ENCODE assay signal across 8 mouse cellular contexts in the genomic region with DNA sequence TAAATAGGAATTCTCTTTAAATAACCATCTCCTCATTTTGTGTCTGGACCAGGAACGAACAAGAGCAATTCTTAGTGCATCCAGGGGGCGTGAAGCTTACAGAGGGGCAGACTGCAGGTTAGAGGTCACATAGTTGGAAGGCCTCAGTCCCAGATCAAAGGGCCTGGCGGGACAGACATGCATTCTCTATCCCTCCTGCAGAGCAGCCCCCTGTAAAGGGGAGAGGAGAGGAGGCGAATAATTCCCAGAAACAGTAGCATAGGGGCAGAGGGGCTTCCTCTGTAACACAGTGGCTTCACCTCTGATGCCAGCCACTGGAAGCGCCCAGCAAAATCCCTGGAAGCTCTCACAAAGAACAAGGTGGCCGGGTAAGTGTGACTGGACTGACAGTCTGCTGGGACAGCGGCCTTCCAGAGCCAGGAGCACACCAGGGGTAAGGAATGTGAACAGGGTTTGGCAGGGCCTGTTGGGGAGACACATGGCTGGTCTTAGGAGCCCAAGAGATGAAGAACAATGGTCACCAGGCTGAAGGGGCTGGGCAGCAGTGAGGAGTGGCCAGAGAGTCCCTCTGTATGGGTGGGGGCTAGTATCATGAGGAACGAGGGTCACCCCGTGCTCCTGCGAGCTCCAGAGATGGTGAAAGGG. TPM values are rescaled to one million over a fixed set of nuclear protein-coding genes. Genes with fewer than 3 reads are reported as not detected.
DNase-seq lines count a peak whose midpoint lies in the region; ATAC-seq lines count a peak whose summit lies in the region.

No protein-coding gene starts in this region.

- peak; percentile 59 for DNase-seq in cerebellum, adult 11-12 months
- no peak for DNase-seq in cerebellum, postnatal 14 days
- DNase-seq in lung, postnatal 25 days (ENCODE audit: low spot score) = no peak
- DNase-seq in layer of hippocampus, adult 8-10 months (ENCODE audit: low spot score in 2 of 2) = no peak
- DNase-seq in left cerebral cortex, adult 11 months (ENCODE audit: low spot score) = no peak

- ATAC-seq in lung, embryonic 15.5 days (ENCODE audit: borderline replicate concordance, extremely low read depth, low FRiP score, low TSS enrichment) = no peak
- no peak for ATAC-seq in intestine, embryonic 15.5 days
- ATAC-seq in neural tube, embryonic 13.5 days (ENCODE audit: low read depth) = no peak

- H3K36me3 ChIP-seq in lung, embryonic 15.5 days = peaks cover 49% of the 10 kb centered on the region
- H3K36me3 ChIP-seq in intestine, embryonic 15.5 days = peaks cover 36% of the 10 kb centered on the region
- peaks cover 51% of the 10 kb centered on the region for H3K36me3 ChIP-seq in neural tube, embryonic 13.5 days

- 40% methylated on average over 10 of the region's 10 CpGs for WGBS in lung, embryonic 15.5 days
- 46% methylated on average over 10 of the region's 10 CpGs for WGBS in intestine, embryonic 15.5 days
- WGBS in neural tube, embryonic 13.5 days = 25% methylated on average over 10 of the region's 10 CpGs

- H3K4me2 ChIP-seq in lung, embryonic 15.5 days = no peak overlapping the region; the same call in 1 of the 2 replicates
- peak overlapping the region; percentile 60; the same call in 1 of the 2 replicates for H3K4me2 ChIP-seq in intestine, embryonic 15.5 days (replicated peaks)
- H3K4me2 ChIP-seq in neural tube, embryonic 13.5 days = peak overlapping the region; percentile 59

- H3K27ac ChIP-seq in lung, embryonic 15.5 days = peak overlapping the region; percentile 35; the same call in 1 of the 2 replicates
- H3K27ac ChIP-seq in intestine, embryonic 15.5 days = peak overlapping the region; percentile 48; the same call in 1 of the 2 replicates
- peak overlapping the region; percentile 46; the same call in 1 of the 2 replicates for H3K27ac ChIP-seq in neural tube, embryonic 13.5 days (replicated peaks)

- H3K4me1 ChIP-seq in lung, embryonic 15.5 days = peaks cover 17% of the 10 kb centered on the region
- H3K4me1 ChIP-seq in intestine, embryonic 15.5 days (replicated peaks) = peaks cover 24% of the 10 kb centered on the region
- peaks cover 23% of the 10 kb centered on the region for H3K4me1 ChIP-seq in neural tube, embryonic 13.5 days (replicated peaks)

- H3K27me3 ChIP-seq in lung, embryonic 15.5 days = no peaks in the 10 kb centered on the region
- H3K27me3 ChIP-seq in intestine, embryonic 15.5 days (replicated peaks) = no peaks in the 10 kb centered on the region
- no peaks in the 10 kb centered on the region for H3K27me3 ChIP-seq in neural tube, embryonic 13.5 days

- H3K9ac ChIP-seq in lung, embryonic 15.5 days = no peak overlapping the region
- H3K9ac ChIP-seq in intestine, embryonic 15.5 days = no peak overlapping the region
- peak overlapping the region; percentile 47; the same call in 1 of the 2 replicates for H3K9ac ChIP-seq in neural tube, embryonic 13.5 days

- no peaks in the 10 kb centered on the region for H3K9me3 ChIP-seq in lung, embryonic 15.5 days
- H3K9me3 ChIP-seq in intestine, embryonic 15.5 days = no peaks in the 10 kb centered on the region
- no peaks in the 10 kb centered on the region for H3K9me3 ChIP-seq in neural tube, embryonic 13.5 days

- no peak overlapping the region for H3K4me3 ChIP-seq in lung, embryonic 15.5 days
- no peak overlapping the region for H3K4me3 ChIP-seq in intestine, embryonic 15.5 days (replicated peaks)
- no peak overlapping the region for H3K4me3 ChIP-seq in neural tube, embryonic 13.5 days

RNA-seq across cellular contexts. Expression of a gene that starts 1.0 kb away (rescaled TPM):
- 4.1 and 6.4 TPM in 2 replicates for polyA plus RNA-seq in lung, embryonic 15.5 days (2015; fragmentation: Nextera tagmentation; extraction: Ambion mirVana)
- polyA plus RNA-seq in intestine, embryonic 15.5 days (2015; fragmentation: Nextera tagmentation; extraction: Ambion mirVana) = 4.2 and 5.2 TPM in 2 replicates
- polyA plus RNA-seq in neural tube, embryonic 13.5 days (2015; fragmentation: Nextera tagmentation; extraction: Ambion mirVana) = 0.70 and 1.3 TPM in 2 replicates
- 1 to 10 TPM; 1.5 to 3.6 (median 2.3) TPM for total RNA-seq in layer of hippocampus, adult 8-10 months (2022)

RNA-seq across cellular contexts. Expression of a gene that starts 8.0 kb away (rescaled TPM):
- 58.0 and 67.9 TPM in 2 replicates for polyA plus RNA-seq in lung, embryonic 15.5 days (2015; fragmentation: Nextera tagmentation; extraction: Ambion mirVana)
- 93.5 and 98.1 TPM in 2 replicates for polyA plus RNA-seq in intestine, embryonic 15.5 days (2015; fragmentation: Nextera tagmentation; extraction: Ambion mirVana)
- 136 and 153 TPM in 2 replicates for polyA plus RNA-seq in neural tube, embryonic 13.5 days (2015; fragmentation: Nextera tagmentation; extraction: Ambion mirVana)
- 100 to 1,000 TPM; 387 to 440 (median 429) TPM for total RNA-seq in layer of hippocampus, adult 8-10 months (2022)

RNA-seq across cellular contexts. Expression of a gene that starts 48.2 kb away (rescaled TPM):
- 24.9 and 25.9 TPM in 2 replicates for polyA plus RNA-seq in lung, embryonic 15.5 days (2015; fragmentation: Nextera tagmentation; extraction: Ambion mirVana)
- polyA plus RNA-seq in intestine, embryonic 15.5 days (2015; fragmentation: Nextera tagmentation; extraction: Ambion mirVana) = 18.0 and 20.9 TPM in 2 replicates
- 4.3 and 5.5 TPM in 2 replicates for polyA plus RNA-seq in neural tube, embryonic 13.5 days (2015; fragmentation: Nextera tagmentation; extraction: Ambion mirVana)
- total RNA-seq in layer of hippocampus, adult 8-10 months (2022) = 10 to 100 TPM in 1 of 4 experiments, 1 to 10 TPM in 3; 5.0 to 13.0 (median 8.2) TPM

RNA-seq across cellular contexts. Expression of a gene that starts 48.7 kb away (rescaled TPM):
- 37.0 and 37.7 TPM in 2 replicates for polyA plus RNA-seq in lung, embryonic 15.5 days (2015; fragmentation: Nextera tagmentation; extraction: Ambion mirVana)
- polyA plus RNA-seq in intestine, embryonic 15.5 days (2015; fragmentation: Nextera tagmentation; extraction: Ambion mirVana) = 25.7 and 27.4 TPM in 2 replicates
- 32.4 and 33.1 TPM in 2 replicates for polyA plus RNA-seq in neural tube, embryonic 13.5 days (2015; fragmentation: Nextera tagmentation; extraction: Ambion mirVana)
- total RNA-seq in layer of hippocampus, adult 8-10 months (2022) = 10 to 100 TPM; 26.3 to 31.6 (median 28.2) TPM

RNA-seq across cellular contexts. Expression of a gene that starts 51.0 kb away (rescaled TPM):
- polyA plus RNA-seq in lung, embryonic 15.5 days (2015; fragmentation: Nextera tagmentation; extraction: Ambion mirVana) = 1,879 and 1,955 TPM in 2 replicates
- 1,398 and 1,618 TPM in 2 replicates for polyA plus RNA-seq in intestine, embryonic 15.5 days (2015; fragmentation: Nextera tagmentation; extraction: Ambion mirVana)
- 2,165 and 2,421 TPM in 2 replicates for polyA plus RNA-seq in neural tube, embryonic 13.5 days (2015; fragmentation: Nextera tagmentation; extraction: Ambion mirVana)
- total RNA-seq in layer of hippocampus, adult 8-10 months (2022) = 100 to 1,000 TPM; 243 to 308 (median 280) TPM
